Mouse (Mus musculus) CH12.LX (cell line): Measurements from ENCODE around the gene Anks1b. TPM values are rescaled to one million over a fixed set of nuclear protein-coding genes. Genes with fewer than 3 reads are reported as not detected.

Source experiments
- DNase-seq: peaks from one replicate; pipeline ENCODE4 v3.0.0-alpha.2; 2013; ENCODE audit errors: extremely low read depth
- H3K27ac ChIP-seq: 2 replicates; pipeline ENCODE4 v1.5.1; 2012; ENCODE audit warnings: low read depth, mild to moderate bottlenecking, control low read depth, moderate library complexity; ENCODE audit not compliant: insufficient read depth
- H3K27me3 ChIP-seq: replicated peaks from 2 replicates; pipeline ENCODE3; 2012; ENCODE audit warnings: inconsistent platforms
- H3K36me3 ChIP-seq, 2 experiments: replicated peaks in 1 of 2; 2 replicates each; pipeline versions ENCODE3 to v1.6.1; 2012; ENCODE audit warnings: inconsistent platforms in 1 of 2, low read length in 1 of 2, mild to moderate bottlenecking in 1 of 2, mixed read lengths in 1 of 2, moderate library complexity in 1 of 2; ENCODE audit not compliant: control insufficient read depth in 1 of 2, insufficient read depth in 1 of 2
- H3K4me1 ChIP-seq, 2 experiments: 2 replicates each; pipeline ENCODE4 v1.6.1; 2012; ENCODE audit warnings: inconsistent platforms in 1 of 2, moderate library complexity in 1 of 2; ENCODE audit not compliant: insufficient read depth in 2 of 2, control insufficient read depth in 1 of 2
- H3K4me2 ChIP-seq: 2 replicates; pipeline ENCODE4 v1.6.1; 2012; ENCODE audit warnings: low read depth, mild to moderate bottlenecking, control low read depth; ENCODE audit not compliant: poor library complexity, insufficient read depth, severe bottlenecking
- H3K4me3 ChIP-seq, 3 experiments: fragments of 150-350 bp in 1 of 3; sonication (generic) in 1 of 3; replicated peaks in 1 of 3; 2 replicates each; pipeline versions ENCODE3 to v1.5.1; 2011 to 2012; ENCODE audit warnings: low read depth in 2 of 3, low read length in 2 of 3, mild to moderate bottlenecking in 2 of 3, moderate library complexity in 2 of 3, control low read depth in 1 of 3, improper control_type of control experiment in 1 of 3, inconsistent platforms in 1 of 3, mixed read lengths in 1 of 3; ENCODE audit not compliant: poor library complexity in 1 of 3
- H3K79me2 ChIP-seq: replicated peaks from 2 replicates; pipeline ENCODE4 v1.6.1; 2012; ENCODE audit warnings: mild to moderate bottlenecking, moderate library complexity; ENCODE audit not compliant: control insufficient read depth, poor library complexity, insufficient read depth, severe bottlenecking; ENCODE audit errors: extremely low read depth
- H3K9ac ChIP-seq: 2 replicates; pipeline ENCODE4 v1.6.1; 2012; ENCODE audit warnings: low read depth, mild to moderate bottlenecking, control low read depth, moderate library complexity; ENCODE audit not compliant: insufficient read depth
- H3K9me3 ChIP-seq: replicated peaks from 2 replicates; pipeline ENCODE3; 2012; ENCODE audit warnings: low read length, inconsistent platforms, mixed read lengths
- BHLHE40 ChIP-seq: IDR thresholded peaks from 2 replicates; pipeline ENCODE4 v1.6.1; 2011; ENCODE audit warnings: mild to moderate bottlenecking, low read depth, low read length, improper control_type of control experiment
- CHD2 ChIP-seq: IDR thresholded peaks from 2 replicates; pipeline ENCODE4 v1.6.1; 2011; ENCODE audit warnings: low read length, improper control_type of control experiment
- ELF1 ChIP-seq: IDR thresholded peaks from 2 replicates; pipeline ENCODE4 v1.6.1; 2014; ENCODE audit warnings: low read depth, mild to moderate bottlenecking, inconsistent platforms, low read length, improper control_type of control experiment
- ETS1 ChIP-seq: conservative IDR thresholded peaks from 2 replicates; pipeline ENCODE4 v1.6.1; 2012; ENCODE audit warnings: low read depth, mild to moderate bottlenecking, inconsistent platforms, low read length, improper control_type of control experiment, moderate library complexity
- HCFC1 ChIP-seq: IDR thresholded peaks from 2 replicates; pipeline ENCODE4 v1.6.1; 2012; ENCODE audit warnings: low read depth, mild to moderate bottlenecking, inconsistent platforms, low read length, improper control_type of control experiment
- MEF2A ChIP-seq: IDR thresholded peaks from 2 replicates; pipeline ENCODE4 v1.6.1; 2014; ENCODE audit warnings: low read depth, mild to moderate bottlenecking, inconsistent platforms, low read length, improper control_type of control experiment, borderline replicate concordance
- MXI1 ChIP-seq: IDR thresholded peaks from 2 replicates; pipeline ENCODE4 v1.6.1; 2011; ENCODE audit warnings: mild to moderate bottlenecking, low read depth, low read length, improper control_type of control experiment
- PAX5 ChIP-seq: IDR thresholded peaks from 2 replicates; pipeline ENCODE4 v1.6.1; 2012; ENCODE audit warnings: low read length, inconsistent platforms, mixed read lengths
- POLR2A ChIP-seq: IDR thresholded peaks from 2 replicates; pipeline ENCODE4 v1.6.1; 2011; ENCODE audit warnings: low read depth, mild to moderate bottlenecking, improper control_type of control experiment, low read length
- POLR2AphosphoS2 ChIP-seq: IDR thresholded peaks from 2 replicates; pipeline ENCODE4 v1.6.1; 2011; ENCODE audit warnings: low read depth, low read length, improper control_type of control experiment
- RAD21 ChIP-seq: IDR thresholded peaks from 2 replicates; pipeline ENCODE4 v1.6.1; 2011; ENCODE audit warnings: low read depth, mild to moderate bottlenecking, low read length, improper control_type of control experiment, moderate library complexity
- RCOR1 ChIP-seq: conservative IDR thresholded peaks from 2 replicates; pipeline ENCODE4 v1.6.1; 2012; ENCODE audit warnings: low read depth, mild to moderate bottlenecking, inconsistent platforms, low read length, improper control_type of control experiment
- SMC3 ChIP-seq: IDR thresholded peaks from 2 replicates; pipeline ENCODE4 v1.6.1; 2011; ENCODE audit warnings: low read depth, low read length, improper control_type of control experiment
- TCF12 ChIP-seq: IDR thresholded peaks from 2 replicates; pipeline ENCODE4 v1.6.1; 2014; ENCODE audit warnings: low read depth, mild to moderate bottlenecking, inconsistent platforms, low read length, improper control_type of control experiment
- ZKSCAN1 ChIP-seq: IDR thresholded peaks from 2 replicates; pipeline ENCODE4 v1.6.1; 2012; ENCODE audit warnings: low read depth, inconsistent platforms, low read length, improper control_type of control experiment, borderline replicate concordance
- ZMIZ1 ChIP-seq: IDR thresholded peaks from 2 replicates; pipeline ENCODE4 v1.6.1; 2012; ENCODE audit warnings: low read depth, mild to moderate bottlenecking, inconsistent platforms, low read length, improper control_type of control experiment
- ZNF384 ChIP-seq: IDR thresholded peaks from 2 replicates; pipeline ENCODE4 v1.6.1; 2012; ENCODE audit warnings: low read depth, low read length, improper control_type of control experiment, inconsistent platforms
- dilution Hi-C: fragments of 300-500 bp; cut with MboI; formaldehyde crosslinking; loops from 2 replicates; pipeline ENCODE4 v1.14.3; 2020; ENCODE audit warnings: low sequenced_read_pairs; ENCODE audit not compliant: extremely low pct_unique_long_range_greater_than_20kb, extremely low pct_ligation_motif_present
- in situ Hi-C: fragments of 300-500 bp; cut with MboI; formaldehyde crosslinking; loops from 3 replicates; pipeline ENCODE4 v1.14.3; 2019; ENCODE audit warnings: low sequenced_read_pairs, low pct_ligation_motif_present, low pct_unique_long_range_greater_than_20kb, mixed read lengths
- polyA plus RNA-seq: library from polyadenylated mRNA; unstranded; fragments of >175 nt; gene quantifications from 2 replicates; pipeline ENCODE4 v1.2.1, GENCODE M21; 2012; ENCODE audit warnings: low read depth; ENCODE audit not compliant: insufficient read length
- total RNA-seq, 2 experiments: library from RNA; depleted of rRNA; stranded (reverse); fragments of 300-350 nt in 1 of 2; fragments of >200 nt in 1 of 2; gene quantifications; 2 replicates each; pipeline ENCODE4 v1.2.3; 2012 to 2014

Anks1b gene
- total and polyA plus RNA-seq, 3 experiments: 0.17 TPM; not detected in 2

DNA sequence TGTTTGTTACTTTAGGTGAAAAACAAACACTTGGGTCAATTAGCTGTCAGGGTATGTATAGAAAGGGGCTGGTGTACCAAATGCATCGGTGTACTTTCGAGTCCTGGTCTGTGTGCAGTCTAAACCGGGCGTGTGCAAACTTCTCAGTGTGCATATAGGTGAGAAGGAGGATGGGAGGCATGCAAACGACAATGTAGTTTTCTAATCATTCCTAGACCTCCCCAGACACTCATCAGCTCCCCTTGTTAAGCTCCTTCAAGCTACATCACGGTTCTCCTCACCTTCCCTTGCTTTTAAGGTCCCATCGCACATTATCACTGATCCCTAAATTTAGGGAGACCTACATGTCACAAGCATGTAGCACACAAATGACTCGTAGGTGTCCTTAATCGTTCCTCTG, 704.5 kb downstream of the Anks1b start:
- TF ChIP-seq BHLHE40 (no peak), ZKSCAN1 (no peak), SMC3 (no peak), RAD21 (no peak), TCF12 (no peak), ELF1 (no peak), POLR2A (no peak)
- Histone ChIP-seq H3K9me3 (no peaks in the 10 kb centered on the region), H3K4me2 (no peak overlapping the region), H3K9ac (no peak overlapping the region), H3K4me3 (no peak overlapping the region), H3K4me1 (no peaks in the 10 kb centered on the region), H3K36me3 (no peaks in the 10 kb centered on the region), H3K27ac (no peak overlapping the region), H3K27me3 (no peaks in the 10 kb centered on the region), H3K79me2 (no peaks in the 10 kb centered on the region)
- no peak for DNase-seq
- in situ Hi-C loops: no loop called here
- dilution Hi-C loops: no loop called here

DNA sequence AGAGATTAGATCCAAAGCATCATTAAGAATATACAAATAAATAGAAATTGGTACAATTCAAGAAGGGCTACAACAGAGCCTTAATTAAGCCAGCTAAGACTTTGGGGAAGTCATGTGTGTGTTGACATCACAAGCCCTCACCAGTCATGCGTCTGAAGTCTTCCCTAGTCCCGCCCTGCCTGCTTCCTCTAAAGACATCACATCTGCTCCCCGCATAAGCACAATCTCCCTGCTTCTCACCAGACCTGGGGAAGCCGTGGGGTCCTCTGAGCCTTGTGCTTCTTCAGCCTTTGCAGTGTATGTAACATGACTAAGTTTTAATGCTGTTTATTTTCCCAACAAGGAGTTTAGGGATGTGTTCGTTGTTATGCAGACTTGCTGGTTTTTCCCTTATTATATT, 706.7 kb downstream of the Anks1b start:
- no peak for DNase-seq
- Histone ChIP-seq H3K27me3 (no peaks in the 10 kb centered on the region), H3K9ac (no peak overlapping the region), H3K36me3 (no peaks in the 10 kb centered on the region), H3K4me2 (no peak overlapping the region), H3K79me2 (no peaks in the 10 kb centered on the region), H3K27ac (no peak overlapping the region), H3K9me3 (no peaks in the 10 kb centered on the region), H3K4me3 (no peak overlapping the region), H3K4me1 (no peaks in the 10 kb centered on the region)
- in situ Hi-C loops: no loop called here
- TF ChIP-seq MEF2A: no peak
- no peak for TF ChIP-seq POLR2AphosphoS2
- TF ChIP-seq CHD2: no peak
- TF ChIP-seq MXI1: no peak
- no peak for TF ChIP-seq RCOR1
- no peak for TF ChIP-seq ETS1
- TF ChIP-seq ZNF384: no peak
- dilution Hi-C loops: no loop called here

DNA sequence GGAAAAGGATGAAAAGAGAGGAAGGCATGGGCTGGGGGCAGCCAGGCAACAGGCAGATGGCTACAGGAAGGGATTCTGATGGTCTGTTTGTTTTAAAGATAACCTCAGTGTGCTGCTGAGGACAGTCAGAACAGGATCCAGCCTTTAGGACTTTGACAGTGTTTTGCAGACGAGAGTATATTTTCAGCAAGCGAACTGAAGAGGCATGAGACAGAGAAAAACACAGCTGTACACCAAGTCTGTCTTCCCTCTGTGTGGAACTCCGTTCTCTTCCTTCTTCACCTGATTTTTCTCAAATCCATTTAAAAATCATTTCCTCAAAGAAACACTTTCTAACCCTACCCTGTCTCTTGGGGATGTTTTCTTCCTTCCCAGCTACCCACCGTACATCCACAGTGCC, 710.7 kb downstream of the Anks1b start:
- Histone ChIP-seq H3K4me2 (no peak overlapping the region), H3K27me3 (no peaks in the 10 kb centered on the region)

More for the DNA sequence above, 710.7 kb downstream of the Anks1b start:
- no peak overlapping the region for H3K9ac ChIP-seq
- H3K4me1 ChIP-seq: no peaks in the 10 kb centered on the region
- TF ChIP-seq PAX5: no peak
- no peak for TF ChIP-seq HCFC1
- TF ChIP-seq ZMIZ1: no peak
- dilution Hi-C loops (no loop called here), in situ Hi-C loops (no loop called here)
- DNase-seq: no peak
- H3K27ac ChIP-seq: no peak overlapping the region
- no peaks in the 10 kb centered on the region for H3K36me3 ChIP-seq
- H3K79me2 ChIP-seq: no peaks in the 10 kb centered on the region
- H3K4me3 ChIP-seq: no peak overlapping the region
- no peaks in the 10 kb centered on the region for H3K9me3 ChIP-seq
